Mouse (Mus musculus): ENCODE measurements around the gene Pde8b.

GRCm38 (mm10) chr13:95212320-95212719 is 37.8 kb downstream of the Pde8b start:
- TF ChIP-seq NANOG (IDR thresholded peaks at IDR 0.05; ENCODE audit: borderline replicate concordance, low read length) (no peak), CTCF (conservative IDR thresholded peaks at IDR 0.05; ENCODE audit: low read length) (no peak), POU5F1 (IDR thresholded peaks at IDR 0.05; ENCODE audit: borderline replicate concordance, low read length) (no peak)
